In the genomic region with DNA sequence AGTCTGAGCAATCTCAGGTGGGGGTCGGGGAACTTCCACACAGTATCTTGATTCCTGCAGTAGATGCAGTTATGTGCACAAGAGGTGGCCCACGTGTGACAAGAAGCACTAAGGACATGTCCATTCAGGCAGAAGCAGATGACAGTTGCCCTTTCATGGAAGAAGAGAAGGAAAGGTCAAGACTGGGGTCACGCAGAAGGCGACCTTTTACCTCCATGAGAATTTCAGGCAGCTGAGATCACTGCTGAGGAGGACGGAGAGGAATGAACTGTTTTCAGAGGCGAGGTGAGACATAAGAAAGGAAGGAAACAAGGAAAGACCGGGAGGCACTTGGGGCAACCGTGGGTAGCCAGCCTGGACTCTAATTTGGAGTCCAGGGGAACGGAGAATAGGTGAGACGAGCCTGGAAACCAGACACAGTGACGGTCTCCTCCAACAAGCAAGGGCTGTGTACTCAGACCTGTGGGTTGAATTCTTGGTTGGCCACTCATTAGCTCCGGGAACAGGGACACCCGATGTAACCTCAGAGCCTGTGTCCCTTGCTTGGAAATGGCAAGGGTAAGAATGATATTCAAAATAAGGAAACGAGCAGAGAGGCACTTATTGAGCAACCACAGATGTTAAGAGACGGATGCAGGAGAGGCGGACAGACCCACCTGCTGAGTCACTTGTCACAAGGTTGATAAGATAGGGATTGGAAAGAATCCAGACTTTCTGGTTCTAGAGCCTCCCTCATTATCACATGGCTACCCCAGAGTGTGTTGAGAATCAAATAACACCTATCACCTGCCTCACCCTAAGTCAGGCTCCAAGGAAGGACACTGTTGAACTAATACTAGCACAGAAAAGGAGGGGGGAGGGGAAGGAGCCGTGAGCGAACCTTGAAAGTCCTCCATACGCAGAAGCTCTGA, we compare ENCODE assay signal across 11 mouse cellular contexts.
A peak's percentile ranks its signal among the peaks of the same experiment; 100 is the strongest.
DNase-seq lines count a peak whose midpoint lies in the region; ATAC-seq lines count a peak whose summit lies in the region.
"Had no signal": no experiment of that assay in that cellular context is flagged by ENCODE, and none has a peak within 500 bp of the region (broad histone marks: within the 10 kb centered on the region; RNA-seq: fewer than 3 reads in every experiment).

No protein-coding gene starts in this region.

- DNase-seq in heart, postnatal 36 days = no peak
- DNase-seq in R1 (ENCODE audit: low read depth, low spot score) = peak; percentile 81
- DNase-seq in limb, embryonic 10.5 days (ENCODE audit: low spot score) = no peak
- peak; percentile 32 for DNase-seq in retina, postnatal 1 day
- DNase-seq in left cerebral cortex, postnatal 10 days (ENCODE audit: extremely low spot score in 1 of 2, low spot score in 2 of 2) = no peak
- DNase-seq in right cerebral cortex, adult 2 months (ENCODE audit: low spot score in 2 of 2) = no peak
- DNase-seq in cerebellum, postnatal 4 days (ENCODE audit: low spot score in 2 of 2) = no peak
- DNase-seq: gastrocnemius, adult 2 months had no signal

- 22% methylated on average over 19 of the region's 19 CpGs for WGBS in heart, embryonic 13.5 days
- WGBS in limb, embryonic 10.5 days = 51% methylated on average over 19 of the region's 19 CpGs

- peak overlapping the region; percentile 22 for H3K4me2 ChIP-seq in heart, embryonic 13.5 days
- H3K4me2 ChIP-seq: embryonic facial prominence, embryonic 13.5 days; neural tube, embryonic 13.5 days had no signal

- no peaks in the 10 kb centered on the region for H3K36me3 ChIP-seq in heart, embryonic 13.5 days
- H3K36me3 ChIP-seq in limb, embryonic 10.5 days = no peaks in the 10 kb centered on the region
- H3K36me3 ChIP-seq: embryonic facial prominence, embryonic 13.5 days; neural tube, embryonic 13.5 days had no signal

- intact Hi-C loops in heart, postnatal 36 days (cut with DNase I) = no loop called here
- intact Hi-C loops in left cerebral cortex, postnatal 10 days (cut with DNase I) = no loop called here

- no peak overlapping the region for H3K27ac ChIP-seq in heart, embryonic 13.5 days (replicated peaks)
- peak overlapping the region; percentile 58 for H3K27ac ChIP-seq in limb, embryonic 10.5 days
- H3K27ac ChIP-seq: embryonic facial prominence, embryonic 13.5 days; gastrocnemius, adult 2 months; neural tube, embryonic 13.5 days had no signal

- no peak overlapping the region for H3K9ac ChIP-seq in heart, embryonic 13.5 days
- H3K9ac ChIP-seq: embryonic facial prominence, embryonic 13.5 days; neural tube, embryonic 13.5 days had no signal

- peaks cover 47% of the 10 kb centered on the region for H3K4me1 ChIP-seq in heart, embryonic 13.5 days
- peaks cover 31% of the 10 kb centered on the region for H3K4me1 ChIP-seq in limb, embryonic 10.5 days
- H3K4me1 ChIP-seq: neural tube, embryonic 13.5 days had no signal

- H3K4me3 ChIP-seq in heart, embryonic 13.5 days = no peak overlapping the region
- H3K4me3 ChIP-seq in limb, embryonic 10.5 days = no peak overlapping the region
- H3K4me3 ChIP-seq: embryonic facial prominence, embryonic 13.5 days; gastrocnemius, adult 2 months; neural tube, embryonic 13.5 days had no signal

- peaks cover 33% of the 10 kb centered on the region for H3K27me3 ChIP-seq in heart, embryonic 13.5 days (replicated peaks)
- no peaks in the 10 kb centered on the region for H3K27me3 ChIP-seq in limb, embryonic 10.5 days (ENCODE audit: low read depth, poor library complexity, severe bottlenecking)
- H3K27me3 ChIP-seq: embryonic facial prominence, embryonic 13.5 days; neural tube, embryonic 13.5 days had no signal

- no peak for ATAC-seq in heart, embryonic 13.5 days (ENCODE audit: extremely low read depth, insufficient number of reproducible peaks, low FRiP score, low TSS enrichment)

- H3K9me3 ChIP-seq in heart, embryonic 13.5 days = no peaks in the 10 kb centered on the region
- no peaks in the 10 kb centered on the region for H3K9me3 ChIP-seq in limb, embryonic 10.5 days (replicated peaks)
- H3K9me3 ChIP-seq: embryonic facial prominence, embryonic 13.5 days; neural tube, embryonic 13.5 days had no signal

Comparison
In these comparisons a context has a peak if more than half of its experiments do, and no peak if none do; other contexts are left out.
1. DNase-seq: peak in R1 (single experiment) and retina, postnatal 1 day (single experiment); none in heart, postnatal 36 days (0 of 2), limb, embryonic 10.5 days (single experiment), left cerebral cortex, postnatal 10 days (0 of 2), right cerebral cortex, adult 2 months (0 of 2) and cerebellum, postnatal 4 days (0 of 2).